Mouse (Mus musculus): ENCODE results near the gene Ccnl2. TPM values are rescaled to one million over a fixed set of nuclear protein-coding genes. Genes with fewer than 3 reads are reported as not detected.
A peak's percentile ranks its signal among the peaks of the same experiment; 100 is the strongest.

The Ccnl2 gene
- polyA plus RNA-seq, 1 experiment from 2014 or later, result 181 TPM

DNA sequence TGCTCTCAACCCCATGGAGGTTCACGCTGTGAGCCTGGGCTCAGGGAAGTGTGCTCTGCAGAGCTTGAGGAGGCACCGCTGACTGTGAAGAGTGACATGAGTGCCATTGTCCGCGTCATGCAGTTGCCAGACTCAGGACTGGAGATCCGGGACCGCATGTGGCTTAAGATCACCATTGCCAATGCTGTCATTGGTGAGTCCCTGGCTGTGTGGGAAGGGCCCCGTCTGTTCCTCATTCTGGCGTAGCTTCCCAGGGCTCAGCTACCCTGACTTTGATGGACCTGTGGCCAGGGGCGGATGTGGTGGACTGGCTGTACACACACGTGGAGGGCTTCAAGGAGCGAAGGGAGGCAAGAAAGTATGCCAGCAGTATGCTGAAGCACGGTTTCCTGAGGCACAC is 43.8 kb downstream of the Ccnl2 start:
- peaks cover 2% of the 10 kb centered on the region; the same call in 1 of the 2 replicates for H3K36me3 ChIP-seq (ENCODE audit: control insufficient read depth, insufficient read depth, low read length)
- DNase-seq (ENCODE audit: low spot score) (no peak), ATAC-seq (ENCODE audit: insufficient number of reproducible peaks, low FRiP score, low TSS enrichment, low read depth) (no peak)
- H3K27me3 ChIP-seq (ENCODE audit: control insufficient read depth, insufficient read depth, low read length), result no peaks in the 10 kb centered on the region
- 91% methylated on average over 12 of the region's 12 CpGs for WGBS
- H3K4me3 ChIP-seq (ENCODE audit: low read depth, low read length), result no peak overlapping the region
- H3K9ac ChIP-seq (ENCODE audit: low read length), result no peak overlapping the region
- no peaks in the 10 kb centered on the region for H3K9me3 ChIP-seq (ENCODE audit: control insufficient read depth, low read length)
- H3K4me2 ChIP-seq (ENCODE audit: low read depth, severe bottlenecking), result no peak overlapping the region
- no peak overlapping the region for H3K27ac ChIP-seq (replicated peaks; ENCODE audit: low read depth, low read length)
- H3K4me1 ChIP-seq (ENCODE audit: control insufficient read depth, insufficient read depth, low read length), result no peaks in the 10 kb centered on the region

GRCm38 (mm10) chr4:155856881-155857280 is 44.6 kb downstream of the Ccnl2 start:
- no peak overlapping the region for H3K4me3 ChIP-seq (ENCODE audit: low read depth, low read length)
- no peak for ATAC-seq (ENCODE audit: insufficient number of reproducible peaks, low FRiP score, low TSS enrichment, low read depth)
- 93% methylated on average over 3 of the region's 3 CpGs for WGBS

GRCm38 (mm10) chr4:155859318-155859717 is 47.0 kb downstream of the Ccnl2 start:
- H3K4me2 ChIP-seq (ENCODE audit: low read depth, severe bottlenecking), result no peak overlapping the region
- peak; percentile 96 for DNase-seq (ENCODE audit: low spot score)
- no peak overlapping the region for H3K27ac ChIP-seq (replicated peaks; ENCODE audit: low read depth, low read length)
- no peak overlapping the region for H3K4me3 ChIP-seq (ENCODE audit: low read depth, low read length)
- no peak overlapping the region for H3K9ac ChIP-seq (ENCODE audit: low read length)
- ATAC-seq (ENCODE audit: insufficient number of reproducible peaks, low FRiP score, low TSS enrichment, low read depth), result peak; percentile 28; the same call in 1 of the 2 replicates
- no peaks in the 10 kb centered on the region for H3K4me1 ChIP-seq (ENCODE audit: control insufficient read depth, insufficient read depth, low read length)
- no peaks in the 10 kb centered on the region for H3K9me3 ChIP-seq (ENCODE audit: control insufficient read depth, low read length)
- no peaks in the 10 kb centered on the region for H3K27me3 ChIP-seq (ENCODE audit: control insufficient read depth, insufficient read depth, low read length)
- WGBS, result 14% methylated on average over 13 of the region's 13 CpGs
- H3K36me3 ChIP-seq (ENCODE audit: control insufficient read depth, insufficient read depth, low read length), result peaks cover 2% of the 10 kb centered on the region; the same call in 1 of the 2 replicates

More at GRCm38 (mm10) chr4:155856881-155857280, 44.6 kb downstream of the Ccnl2 start:
- Histone ChIP-seq H3K27ac (replicated peaks; ENCODE audit: low read depth, low read length) (no peak overlapping the region), H3K9ac (ENCODE audit: low read length) (no peak overlapping the region), H3K36me3 (ENCODE audit: control insufficient read depth, insufficient read depth, low read length) (peaks cover 2% of the 10 kb centered on the region; the same call in 1 of the 2 replicates), H3K4me2 (ENCODE audit: low read depth, severe bottlenecking) (no peak overlapping the region), H3K9me3 (ENCODE audit: control insufficient read depth, low read length) (no peaks in the 10 kb centered on the region), H3K27me3 (ENCODE audit: control insufficient read depth, insufficient read depth, low read length) (no peaks in the 10 kb centered on the region), H3K4me1 (ENCODE audit: control insufficient read depth, insufficient read depth, low read length) (no peaks in the 10 kb centered on the region)
- DNase-seq (ENCODE audit: low spot score), result no peak

- H3K4me2 ChIP-seq (ENCODE audit: low read depth, severe bottlenecking), result no peak overlapping the region
- no peak for DNase-seq (ENCODE audit: low spot score)
- ATAC-seq (ENCODE audit: insufficient number of reproducible peaks, low FRiP score, low TSS enrichment, low read depth), result no peak
- no peaks in the 10 kb centered on the region; the same call in 1 of the 2 replicates for H3K36me3 ChIP-seq (ENCODE audit: control insufficient read depth, insufficient read depth, low read length)
- WGBS, result 88% methylated on average over 7 of the region's 7 CpGs
- no peak overlapping the region for H3K4me3 ChIP-seq (ENCODE audit: low read depth, low read length)
- H3K9me3 ChIP-seq (ENCODE audit: control insufficient read depth, low read length), result no peaks in the 10 kb centered on the region
- H3K27me3 ChIP-seq (ENCODE audit: control insufficient read depth, insufficient read depth, low read length), result no peaks in the 10 kb centered on the region
- H3K4me1 ChIP-seq (ENCODE audit: control insufficient read depth, insufficient read depth, low read length), result no peaks in the 10 kb centered on the region
- no peak overlapping the region for H3K9ac ChIP-seq (ENCODE audit: low read length)
- H3K27ac ChIP-seq (replicated peaks; ENCODE audit: low read depth, low read length), result no peak overlapping the region
Measured at GRCm38 (mm10) chr4:155861787-155862186, 49.5 kb downstream of the Ccnl2 start.

GRCm38 (mm10) chr4:155863001-155863400 is 50.7 kb downstream of the Ccnl2 start, which contains the start of gene Tas1r3:
TSS of gene Tas1r3 (minus strand) at chr4:155863362.
- no peaks in the 10 kb centered on the region; the same call in 1 of the 2 replicates for H3K36me3 ChIP-seq (ENCODE audit: control insufficient read depth, insufficient read depth, low read length)
- no peak within 1 kb of the TSS for H3K27ac ChIP-seq (replicated peaks; ENCODE audit: low read depth, low read length)
- no peak within 1 kb of the TSS for H3K4me2 ChIP-seq (ENCODE audit: low read depth, severe bottlenecking)
- H3K27me3 ChIP-seq (ENCODE audit: control insufficient read depth, insufficient read depth, low read length), result no peaks in the 10 kb centered on the region
- no peaks in the 10 kb centered on the region for H3K4me1 ChIP-seq (ENCODE audit: control insufficient read depth, insufficient read depth, low read length)
- no peak within 1 kb of the TSS for H3K9ac ChIP-seq (ENCODE audit: low read length)
- WGBS, result 77% methylated on average over 5 of the region's 5 CpGs
- DNase-seq (ENCODE audit: low spot score), result no peak
- H3K9me3 ChIP-seq (ENCODE audit: control insufficient read depth, low read length), result no peaks in the 10 kb centered on the region
- no peak for ATAC-seq (ENCODE audit: insufficient number of reproducible peaks, low FRiP score, low TSS enrichment, low read depth)
- H3K4me3 ChIP-seq (ENCODE audit: low read depth, low read length), result no peak within 1 kb of the TSS

DNA sequence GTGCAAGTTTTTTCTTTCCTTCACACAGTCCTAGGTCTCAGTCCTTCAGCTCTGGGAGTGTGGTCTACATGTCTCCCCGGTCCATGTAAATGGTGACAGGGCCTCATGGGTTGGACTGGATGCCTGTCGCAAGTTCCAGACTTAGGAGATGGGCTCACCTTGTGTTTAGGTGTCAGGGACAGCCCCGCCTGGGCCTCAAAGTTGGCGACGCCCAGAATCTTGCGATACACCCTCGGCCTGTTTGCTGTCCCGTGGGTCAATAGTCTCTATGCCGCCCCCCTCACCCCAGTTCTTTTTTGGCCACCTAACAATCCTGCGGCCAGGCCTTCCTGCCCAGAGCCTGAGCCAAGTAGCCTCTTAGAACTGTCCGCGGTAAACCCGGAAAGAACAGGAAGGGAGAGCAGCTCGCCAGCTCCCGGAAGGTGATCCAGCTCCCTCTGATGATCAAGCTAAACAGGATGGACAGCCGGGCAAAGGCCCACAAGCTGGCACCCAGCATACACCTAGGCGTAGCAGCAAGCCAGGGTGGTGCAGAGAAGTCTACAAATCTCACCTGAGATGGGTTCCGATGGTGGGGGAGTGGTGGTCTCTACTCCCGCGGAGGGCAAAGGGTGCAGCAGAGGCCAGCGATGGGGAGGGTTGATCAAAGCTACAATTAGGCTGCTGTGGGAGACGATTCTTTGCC is 56.5 kb downstream of the Ccnl2 start:
- peaks cover 6% of the 10 kb centered on the region for H3K4me1 ChIP-seq (ENCODE audit: control insufficient read depth, insufficient read depth, low read length)
- no peak overlapping the region for H3K27ac ChIP-seq (replicated peaks; ENCODE audit: low read depth, low read length)
- H3K9ac ChIP-seq (ENCODE audit: low read length), result peak overlapping the region; percentile 75
- peaks cover 6% of the 10 kb centered on the region for H3K36me3 ChIP-seq (ENCODE audit: control insufficient read depth, insufficient read depth, low read length)
- no peaks in the 10 kb centered on the region for H3K9me3 ChIP-seq (ENCODE audit: control insufficient read depth, low read length)
- DNase-seq (ENCODE audit: low spot score), result no peak
- no peaks in the 10 kb centered on the region for H3K27me3 ChIP-seq (ENCODE audit: control insufficient read depth, insufficient read depth, low read length)
- peak overlapping the region; percentile 77 for H3K4me3 ChIP-seq (ENCODE audit: low read depth, low read length)
- 13% methylated on average over 22 of the region's 22 CpGs for WGBS
- peak; percentile 3 for ATAC-seq (ENCODE audit: insufficient number of reproducible peaks, low FRiP score, low TSS enrichment, low read depth)
- H3K4me2 ChIP-seq (ENCODE audit: low read depth, severe bottlenecking), result peak overlapping the region; percentile 96

GRCm38 (mm10) chr4:155869317-155870033 is 57.2 kb downstream of the Ccnl2 start, which contains the start of the genes Cptp and Ints11:
TSS of gene Cptp (minus strand) at chr4:155869440.
TSS of gene Ints11 (plus strand) at chr4:155869546.
- WGBS, result under 1% methylated on average over 63 of the region's 63 CpGs
- DNase-seq (ENCODE audit: low spot score) (peak; percentile 96), ATAC-seq (ENCODE audit: insufficient number of reproducible peaks, low FRiP score, low TSS enrichment, low read depth) (peak; percentile 96)
- no peaks in the 10 kb centered on the region for H3K9me3 ChIP-seq (ENCODE audit: control insufficient read depth, low read length)
- H3K9ac ChIP-seq (ENCODE audit: low read length), result peak within 1 kb of the TSS; percentile 75
- peak within 1 kb of the TSS; percentile 96 for H3K4me2 ChIP-seq (ENCODE audit: low read depth, severe bottlenecking)
- peaks cover 8% of the 10 kb centered on the region for H3K36me3 ChIP-seq (ENCODE audit: control insufficient read depth, insufficient read depth, low read length)
- H3K27ac ChIP-seq (replicated peaks; ENCODE audit: low read depth, low read length), result no peak within 1 kb of the TSS; the same call in 1 of the 2 replicates
- H3K4me3 ChIP-seq (ENCODE audit: low read depth, low read length), result peak within 1 kb of the TSS; percentile 77
- H3K4me1 ChIP-seq (ENCODE audit: control insufficient read depth, insufficient read depth, low read length), result peaks cover 6% of the 10 kb centered on the region
- H3K27me3 ChIP-seq (ENCODE audit: control insufficient read depth, insufficient read depth, low read length), result no peaks in the 10 kb centered on the region

DNA sequence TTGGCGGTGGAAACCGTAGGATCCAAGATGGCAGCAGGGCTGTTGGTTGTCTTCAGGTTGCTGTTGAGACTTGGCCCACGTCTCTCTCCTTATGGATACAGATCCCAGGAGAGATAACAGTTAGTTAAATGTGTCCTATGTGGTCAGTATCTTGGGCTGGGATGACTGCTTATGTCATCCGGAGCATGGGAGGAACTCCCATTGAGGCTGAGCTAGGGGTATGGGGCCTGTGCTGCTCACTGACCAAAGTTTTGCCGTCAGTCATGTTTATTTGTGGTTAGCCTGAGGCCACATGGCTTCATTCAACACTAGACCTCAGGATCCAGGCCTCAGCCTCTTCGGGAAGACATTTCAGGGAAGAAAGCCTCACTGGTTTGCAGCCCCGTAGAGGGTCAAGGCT is 59.1 kb downstream of the Ccnl2 start:
- no peaks in the 10 kb centered on the region for H3K9me3 ChIP-seq (ENCODE audit: control insufficient read depth, low read length)
- no peak overlapping the region for H3K9ac ChIP-seq (ENCODE audit: low read length)
- H3K36me3 ChIP-seq (ENCODE audit: control insufficient read depth, insufficient read depth, low read length), result peaks cover 18% of the 10 kb centered on the region
- H3K4me1 ChIP-seq (ENCODE audit: control insufficient read depth, insufficient read depth, low read length), result peaks cover 6% of the 10 kb centered on the region
- WGBS, result 95% methylated on average over 7 of the region's 7 CpGs
- DNase-seq (ENCODE audit: low spot score) (no peak), ATAC-seq (ENCODE audit: insufficient number of reproducible peaks, low FRiP score, low TSS enrichment, low read depth) (no peak)
- no peak overlapping the region for H3K4me3 ChIP-seq (ENCODE audit: low read depth, low read length)
- H3K4me2 ChIP-seq (ENCODE audit: low read depth, severe bottlenecking), result no peak overlapping the region
- no peaks in the 10 kb centered on the region for H3K27me3 ChIP-seq (ENCODE audit: control insufficient read depth, insufficient read depth, low read length)
- H3K27ac ChIP-seq (replicated peaks; ENCODE audit: low read depth, low read length), result no peak overlapping the region

All from limb, embryonic 11.5 days (tissue).